Mouse (Mus musculus) retina, embryonic 14.5 days (tissue): ENCODE measurements around the gene Fip1l1.
A peak's percentile ranks its signal among the peaks of the same experiment; 100 is the strongest.

ENCODE experiments used
- DNase-seq: peaks from one replicate; pipeline ENCODE4 v3.0.0-alpha.2; 2015; ENCODE audit warnings: low spot score

Fip1l1 gene

GRCm38 (mm10) chr5:74535240-74536021 is at the start of gene Fip1l1:
Fip1l1 (plus strand) TSS chr5:74535449.
- DNase-seq = peak; percentile 97

DNA sequence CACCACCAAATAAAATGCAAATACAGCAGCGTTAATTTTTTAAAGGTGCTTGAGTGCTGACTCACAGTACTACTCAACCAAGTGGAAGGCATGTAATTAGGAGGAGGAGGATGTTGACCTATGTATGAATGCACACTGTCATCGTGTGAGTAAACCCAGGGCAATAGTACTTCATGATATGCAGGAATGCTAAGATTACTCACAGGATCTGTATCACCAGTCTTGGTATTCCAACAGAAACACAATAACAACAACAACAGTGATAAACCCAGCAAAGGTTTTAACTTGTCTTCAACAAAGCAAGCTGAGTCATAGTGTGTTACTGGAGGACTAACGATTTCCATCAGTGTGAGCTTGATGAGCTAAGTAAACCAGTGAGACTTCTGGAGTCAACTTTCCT is 42.5 kb upstream of the Fip1l1 start:
- no peak for DNase-seq

DNA sequence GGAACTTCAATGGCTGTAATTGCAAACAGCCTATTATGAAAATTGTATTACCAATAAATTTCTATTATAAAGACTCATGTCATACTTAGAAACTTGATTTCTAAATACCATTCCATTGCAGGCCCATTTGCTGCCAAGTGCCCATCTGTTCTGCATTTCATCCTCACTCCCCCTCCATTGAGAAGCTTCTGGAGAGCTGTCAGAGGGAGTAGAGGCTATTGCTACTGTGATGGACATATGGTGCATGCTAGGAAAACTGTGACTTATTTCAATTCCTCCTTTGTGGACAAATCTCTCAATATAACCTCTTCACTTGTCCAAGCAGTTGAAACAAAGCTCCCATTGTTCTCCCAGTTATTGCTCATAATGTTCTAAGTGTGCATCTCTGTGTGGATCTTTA is 23.6 kb upstream of the Fip1l1 start:
- no peak for DNase-seq

DNA sequence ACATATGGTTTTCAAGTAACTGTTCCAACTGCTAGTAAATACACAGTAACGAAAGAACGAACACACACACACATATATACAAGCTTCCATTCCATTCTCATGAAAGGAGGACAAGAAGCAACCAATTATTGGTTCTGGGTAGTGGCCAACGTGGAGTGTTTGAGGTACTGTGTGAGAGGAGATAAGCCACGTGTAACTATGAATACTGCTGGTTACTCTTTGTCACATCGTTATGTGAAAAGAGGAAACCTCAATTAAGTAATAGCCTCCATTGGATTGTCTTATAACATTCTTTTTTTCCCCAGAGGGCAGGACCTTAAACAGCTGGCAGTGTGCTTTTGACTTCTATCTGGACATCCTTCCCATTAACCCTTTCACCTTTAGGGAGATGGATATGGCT is 8.2 kb upstream of the Fip1l1 start:
- no peak for DNase-seq

GRCm38 (mm10) chr5:74530785-74531184 is 4.5 kb upstream of the Fip1l1 start:
- DNase-seq = no peak

- DNase-seq = peak; percentile 97
Measured at GRCm38 (mm10) chr5:74531630-74532280, 3.5 kb upstream of the Fip1l1 start, which contains the start of gene Scfd2. Scfd2 (minus strand) TSS chr5:74531759.

DNA sequence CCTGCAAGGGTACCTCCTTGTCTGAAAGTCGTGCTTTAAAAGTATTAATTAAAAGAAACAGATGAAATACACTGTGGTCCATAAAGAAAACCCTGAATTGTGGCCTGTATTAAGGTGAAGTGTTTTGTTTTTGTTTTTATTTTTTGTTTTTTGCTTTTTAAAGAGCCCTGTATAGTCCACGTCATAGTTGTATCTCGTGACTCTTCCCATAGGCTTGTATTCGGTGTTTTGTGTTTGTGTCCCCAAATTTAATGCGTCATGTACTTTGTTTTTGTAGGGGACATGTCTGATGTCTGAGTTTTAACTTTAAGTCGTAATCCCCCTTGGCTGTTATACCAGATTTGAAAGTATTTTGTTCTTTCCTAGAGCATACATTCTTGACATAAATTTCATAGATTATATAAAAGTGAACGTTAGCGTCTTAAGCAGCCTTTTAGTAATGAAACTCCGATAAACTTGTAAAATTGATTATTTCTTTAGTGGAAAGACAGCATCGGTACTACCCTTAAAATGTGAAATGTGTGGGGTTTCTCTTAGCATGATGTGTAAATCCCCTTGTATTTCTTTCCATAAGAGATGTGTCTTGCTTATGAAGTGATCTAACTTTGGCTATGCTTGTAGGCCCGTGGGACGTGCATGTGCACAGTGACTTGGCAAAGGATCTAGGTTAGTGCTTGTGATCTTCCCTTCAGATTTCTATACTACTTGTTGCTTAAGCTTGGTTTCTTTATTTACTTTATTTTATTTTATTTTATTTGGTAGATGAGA is 1.1 kb downstream of the Fip1l1 start:
- DNase-seq = no peak

- no peak for DNase-seq
Measured at GRCm38 (mm10) chr5:74545606-74546005, 10.4 kb downstream of the Fip1l1 start.

DNA sequence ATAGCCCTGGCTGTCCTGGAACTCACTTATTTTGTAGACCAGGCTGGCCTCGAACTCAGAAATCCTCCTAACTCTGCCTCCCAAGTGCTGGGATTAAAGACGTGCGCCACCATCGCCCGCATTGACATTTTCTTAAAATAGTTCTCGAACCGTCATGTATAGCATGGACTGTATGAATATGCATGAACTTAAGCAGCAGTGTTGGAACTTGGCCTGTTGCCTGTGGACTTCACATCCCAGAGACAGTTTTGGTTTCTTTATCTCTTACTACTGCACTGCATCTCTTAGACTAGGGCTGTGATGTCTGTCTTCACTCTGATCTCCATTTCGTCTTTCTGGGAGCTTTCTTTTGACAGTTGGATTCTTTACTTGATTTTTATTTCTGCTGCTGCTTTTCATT is 14.3 kb downstream of the Fip1l1 start:
- no peak for DNase-seq

- DNase-seq = no peak
Measured at GRCm38 (mm10) chr5:74561151-74561550, 25.9 kb downstream of the Fip1l1 start.

DNA sequence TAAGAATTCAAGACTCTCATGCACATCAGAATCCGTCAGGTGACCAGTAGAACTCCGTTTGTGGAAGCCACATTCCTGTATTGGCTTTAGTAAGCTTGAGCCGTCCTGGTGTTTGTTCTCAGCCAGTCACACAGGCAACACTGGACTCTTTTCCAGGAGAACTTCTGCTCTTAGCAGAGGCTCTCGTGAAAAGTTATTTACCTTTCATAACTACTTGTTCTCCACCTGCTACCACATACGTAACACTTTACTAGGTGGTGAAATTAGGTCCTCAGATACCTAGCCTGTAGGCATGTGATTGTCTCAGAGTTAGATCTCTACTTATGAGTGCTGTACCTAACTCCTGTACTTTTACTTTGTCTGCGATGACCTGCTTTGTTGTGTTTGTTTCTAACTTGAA is 36.5 kb downstream of the Fip1l1 start:
- DNase-seq = no peak

- DNase-seq = no peak
Measured at GRCm38 (mm10) chr5:74589133-74589532, 53.9 kb downstream of the Fip1l1 start.

GRCm38 (mm10) chr5:74591413-74591812 is 56.2 kb downstream of the Fip1l1 start:
- DNase-seq = no peak

DNA sequence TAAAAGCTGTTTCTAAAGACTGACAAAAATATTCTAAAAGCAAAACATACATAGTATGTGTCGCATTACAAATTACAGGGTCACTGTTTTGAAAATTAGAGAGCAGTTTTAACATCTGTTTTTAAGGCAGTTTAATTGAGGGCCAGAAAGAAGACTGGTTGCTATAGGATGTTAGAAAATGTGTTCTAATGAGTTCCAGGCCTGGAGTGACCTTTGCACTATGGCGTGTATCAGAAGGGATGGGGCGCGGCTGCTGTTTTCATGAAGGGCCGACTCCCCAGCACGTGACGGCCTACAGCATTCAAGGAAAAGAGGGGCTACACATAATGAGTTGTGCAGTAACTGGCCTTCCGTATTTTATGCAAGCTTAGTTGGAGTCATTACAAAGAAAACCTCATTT is 57.9 kb downstream of the Fip1l1 start:
- DNase-seq = no peak

GRCm38 (mm10) chr5:74600010-74600409 is 64.8 kb downstream of the Fip1l1 start:
- no peak for DNase-seq

- DNase-seq = no peak
Measured at GRCm38 (mm10) chr5:74601171-74601570, 65.9 kb downstream of the Fip1l1 start.

DNA sequence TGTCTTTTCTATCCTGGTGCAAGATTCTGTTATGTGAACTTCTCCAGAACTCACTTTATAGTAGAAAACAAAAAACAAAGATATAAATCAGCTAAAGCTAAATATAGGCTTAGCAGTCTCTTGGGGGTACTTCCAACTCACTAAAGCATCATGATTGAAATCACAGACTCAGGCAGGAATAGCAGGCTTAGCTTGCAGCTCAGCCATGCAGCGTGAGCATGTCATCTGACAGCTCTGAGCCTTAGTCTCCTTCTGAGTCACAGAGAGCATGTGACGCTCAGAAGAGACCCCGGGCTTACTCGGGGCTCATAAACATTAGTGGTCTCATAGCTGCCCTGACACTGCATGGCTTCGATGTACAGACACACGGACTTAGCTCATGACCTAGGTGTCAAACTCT is 66.7 kb downstream of the Fip1l1 start:
- DNase-seq = peak; percentile 13

GRCm38 (mm10) chr5:74602371-74602770 is 67.1 kb downstream of the Fip1l1 start:
- DNase-seq = no peak

DNA sequence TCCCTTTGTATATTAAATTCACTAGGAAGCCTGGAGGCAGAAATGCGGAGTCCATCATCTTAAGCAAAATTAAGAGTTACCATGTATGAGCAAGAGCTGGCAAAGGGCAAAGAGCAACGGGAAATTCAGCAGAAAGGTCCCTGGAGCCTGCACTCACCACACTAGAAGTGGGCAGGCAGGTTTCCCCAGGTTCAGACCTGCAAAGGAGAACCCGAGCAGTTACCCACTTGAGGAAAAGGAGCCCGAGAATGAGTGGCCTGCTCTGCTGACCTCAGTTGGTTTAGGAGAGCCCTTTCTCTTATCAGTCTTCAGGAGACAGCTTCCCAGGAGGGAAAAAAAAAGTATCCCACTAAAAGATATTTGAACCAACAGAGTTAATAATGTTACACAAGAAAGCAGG is 68.1 kb downstream of the Fip1l1 start:
- no peak for DNase-seq

DNA sequence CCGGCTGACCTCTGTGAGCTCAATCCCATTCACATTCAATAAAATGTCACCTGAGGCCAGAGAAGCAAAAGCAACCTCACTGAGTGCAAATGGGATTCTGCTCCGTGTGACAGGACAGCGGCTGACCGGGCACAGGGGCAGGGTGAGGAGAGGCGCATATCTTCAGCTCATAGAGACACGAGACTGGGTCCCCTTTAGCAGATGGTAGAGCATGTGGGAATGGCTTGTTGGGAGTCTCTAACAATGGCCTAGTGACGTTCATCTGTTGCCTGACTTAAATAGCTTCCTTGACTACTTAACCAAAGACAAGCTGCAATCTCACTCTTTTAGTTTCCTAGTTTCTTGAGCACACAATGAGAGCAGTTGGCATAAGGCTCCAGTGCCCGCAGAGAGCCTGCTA is 71.0 kb downstream of the Fip1l1 start:
- DNase-seq = no peak

- DNase-seq = no peak
Measured at GRCm38 (mm10) chr5:74610511-74610910, 75.3 kb downstream of the Fip1l1 start.

- no peak for DNase-seq
Measured at GRCm38 (mm10) chr5:74612713-74613112, 77.5 kb downstream of the Fip1l1 start.
